Mouse (Mus musculus) cortical plate, adult 2 months (tissue): ENCODE data around the gene Dhrs1.

Source experiments
- CTCF ChIP-seq: fragments of 200-500 bp; IDR thresholded peaks from 2 replicates; pipeline ENCODE4 v1.5.1; 2011; ENCODE audit warnings: mild to moderate bottlenecking, control low read depth, low read length; ENCODE audit not compliant: insufficient read depth; ENCODE audit errors: extremely low read depth
- POLR2A ChIP-seq: fragments of 200-500 bp; IDR thresholded peaks from 2 replicates; pipeline ENCODE4 v1.6.1; 2011; ENCODE audit warnings: mild to moderate bottlenecking, low read length, control low read depth; ENCODE audit not compliant: insufficient read depth; ENCODE audit errors: extremely low read depth

- TF ChIP-seq POLR2A (no peak), CTCF (no peak)
Observed at GRCm38 (mm10) chr14:55713729-55714122, 31.8 kb downstream of the Dhrs1 start, which contains the start of gene Tgm1.
